Mouse (Mus musculus) cerebellum, adult 2 months (tissue): ENCODE data around the gene Ttc3.

Experiments used
- CTCF ChIP-seq: fragments of 200-500 bp; IDR thresholded peaks from 2 replicates; pipeline ENCODE4 v1.5.1; 2011; ENCODE audit warnings: low read depth, mild to moderate bottlenecking, control low read depth, low read length, moderate library complexity, borderline replicate concordance; ENCODE audit not compliant: insufficient read depth
- POLR2A ChIP-seq: fragments of 200-500 bp; IDR thresholded peaks from 2 replicates; pipeline ENCODE4 v1.6.1; 2011; ENCODE audit warnings: low read length, control low read depth, borderline replicate concordance; ENCODE audit not compliant: insufficient read depth

DNA sequence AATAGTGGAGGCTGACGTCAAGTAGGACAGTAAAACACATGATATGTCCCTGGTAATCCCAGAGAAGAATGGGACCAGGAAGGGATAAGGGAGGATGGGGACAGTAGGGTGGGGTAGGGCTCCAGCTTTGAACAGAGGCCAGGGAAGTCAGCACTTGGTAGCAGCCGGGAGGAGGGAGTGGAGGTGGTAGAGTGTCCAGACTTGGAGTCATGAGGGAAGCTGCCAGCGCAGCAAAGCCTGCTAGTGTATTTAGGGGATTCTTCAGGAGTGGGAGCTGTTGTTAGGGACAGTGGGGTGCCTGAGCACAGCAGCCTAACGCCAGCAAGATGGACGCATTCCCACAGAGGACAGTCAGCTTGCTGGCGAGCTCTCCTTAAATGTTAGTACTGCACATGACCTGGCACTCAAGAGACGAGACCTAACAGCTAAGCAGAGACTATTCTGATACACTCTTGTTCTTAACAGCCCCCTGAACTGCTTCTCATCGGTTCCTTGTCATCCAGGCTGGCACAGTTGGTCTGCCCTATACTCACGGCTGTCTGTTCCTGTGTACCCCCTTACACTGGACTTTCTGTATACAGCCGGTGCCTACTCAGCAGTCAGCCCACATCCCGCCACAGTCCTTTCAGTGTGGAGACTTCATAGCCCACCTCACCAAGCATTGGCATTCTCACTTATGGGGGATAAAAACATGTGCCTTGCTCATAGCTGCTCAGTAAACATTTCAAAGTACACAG, 102.8 kb downstream of the Ttc3 start:
- no peak for TF ChIP-seq CTCF
- TF ChIP-seq POLR2A: no peak
